Mouse (Mus musculus): ENCODE results near the gene Caln1. TPM values are rescaled to one million over a fixed set of nuclear protein-coding genes. Genes with fewer than 3 reads are reported as not detected.
A peak's percentile ranks its signal among the peaks of the same experiment; 100 is the strongest.

Gene Caln1
- total RNA-seq (2021): 100 to 1,000 TPM; 141 to 152 TPM
- long read RNA-seq, full-length matches to known transcripts: 128 of 186 reads
- long read RNA-seq, partial matches to known transcripts: 8 of 186 reads
- long read RNA-seq, other reads (novel, unspliced or antisense): 50 of 186 reads

DNA sequence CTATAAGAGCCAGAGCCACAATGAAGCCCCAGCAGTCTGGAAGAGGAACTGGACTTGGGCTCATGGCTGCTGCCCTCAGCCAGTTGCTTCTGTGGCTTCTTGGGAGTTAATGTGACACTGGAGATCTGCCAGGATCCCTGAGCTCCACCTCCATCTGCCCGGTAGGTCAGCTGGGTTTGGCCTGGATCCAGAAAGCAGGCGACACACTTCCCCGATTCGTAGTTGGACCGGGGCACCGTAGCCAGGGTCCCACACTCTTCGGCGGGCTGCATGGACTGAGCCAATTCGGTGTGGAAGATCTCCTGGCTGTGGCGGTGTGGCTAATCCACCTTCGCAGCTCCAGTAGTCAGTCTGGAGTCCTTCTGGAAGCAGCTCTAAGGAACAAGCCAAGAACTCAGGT is at the start of gene Caln1:
Caln1 (plus strand) TSS at position 219 of the 400 bp plus-strand sequence.
- DNase-seq (ENCODE audit: low spot score in 2 of 2): no peak

DNA sequence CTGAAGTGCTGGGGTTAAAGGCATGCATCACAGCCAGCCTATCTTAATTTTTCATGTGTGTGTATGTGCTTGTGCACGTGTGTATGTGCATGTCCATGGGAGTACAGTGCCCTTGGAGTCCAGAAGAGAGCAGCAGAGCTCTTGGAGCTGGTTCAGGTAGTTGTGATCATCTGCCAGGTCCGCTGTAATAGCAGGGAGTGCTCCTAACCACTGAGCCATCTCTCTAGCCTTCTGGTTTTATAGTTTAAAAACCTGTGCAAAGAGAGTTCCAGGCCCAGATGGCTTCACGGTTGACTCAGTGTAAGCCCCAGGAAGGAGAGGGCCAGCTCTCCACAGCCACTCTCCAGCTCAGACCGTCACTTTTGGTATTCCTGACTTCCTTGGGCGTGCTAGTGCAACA is 49.5 kb upstream of the Caln1 start:
- DNase-seq (ENCODE audit: low spot score in 2 of 2): no peak

DNA sequence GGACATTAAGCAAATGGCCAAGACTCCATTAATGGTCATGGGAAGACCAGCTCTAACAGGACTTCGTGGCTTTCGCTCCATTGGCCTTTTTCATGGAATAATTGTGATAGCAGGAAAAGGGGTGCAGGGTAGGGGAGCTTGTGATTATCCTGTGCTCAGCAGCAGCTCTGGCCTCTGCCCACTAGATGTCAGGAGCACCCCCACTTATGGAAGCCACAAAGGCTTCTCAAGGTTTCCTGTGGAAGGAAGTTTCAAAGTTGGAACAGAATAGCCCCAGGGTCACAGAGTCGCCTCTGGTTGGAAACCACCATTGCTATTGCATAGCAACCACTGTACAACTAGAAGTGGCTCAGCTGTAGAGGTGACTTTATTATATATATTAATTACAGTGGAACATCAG is 48.8 kb upstream of the Caln1 start:
- DNase-seq (ENCODE audit: low spot score in 2 of 2): peak; percentile 28 to 45

DNA sequence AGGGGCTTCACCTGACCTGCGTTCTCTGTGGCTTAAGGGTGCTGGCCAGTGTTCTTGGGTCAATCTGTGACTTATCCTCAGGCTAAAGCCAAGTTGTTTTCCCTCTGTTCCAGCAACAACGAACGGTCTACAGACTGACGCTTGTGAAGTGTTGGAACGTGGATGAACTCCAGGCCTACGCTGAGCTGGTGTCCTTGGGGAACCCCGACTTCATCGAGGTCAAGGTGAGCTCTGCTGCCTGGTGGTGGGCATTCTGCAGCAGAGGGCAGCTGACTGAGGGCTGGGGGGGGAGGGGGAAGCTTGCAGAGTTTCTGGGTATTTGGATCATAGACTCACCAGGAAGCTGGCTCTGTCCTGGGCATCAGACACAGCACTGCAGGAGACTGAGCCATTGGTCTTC is 43.8 kb upstream of the Caln1 start:
- no peak for DNase-seq (ENCODE audit: low spot score in 2 of 2)

DNA sequence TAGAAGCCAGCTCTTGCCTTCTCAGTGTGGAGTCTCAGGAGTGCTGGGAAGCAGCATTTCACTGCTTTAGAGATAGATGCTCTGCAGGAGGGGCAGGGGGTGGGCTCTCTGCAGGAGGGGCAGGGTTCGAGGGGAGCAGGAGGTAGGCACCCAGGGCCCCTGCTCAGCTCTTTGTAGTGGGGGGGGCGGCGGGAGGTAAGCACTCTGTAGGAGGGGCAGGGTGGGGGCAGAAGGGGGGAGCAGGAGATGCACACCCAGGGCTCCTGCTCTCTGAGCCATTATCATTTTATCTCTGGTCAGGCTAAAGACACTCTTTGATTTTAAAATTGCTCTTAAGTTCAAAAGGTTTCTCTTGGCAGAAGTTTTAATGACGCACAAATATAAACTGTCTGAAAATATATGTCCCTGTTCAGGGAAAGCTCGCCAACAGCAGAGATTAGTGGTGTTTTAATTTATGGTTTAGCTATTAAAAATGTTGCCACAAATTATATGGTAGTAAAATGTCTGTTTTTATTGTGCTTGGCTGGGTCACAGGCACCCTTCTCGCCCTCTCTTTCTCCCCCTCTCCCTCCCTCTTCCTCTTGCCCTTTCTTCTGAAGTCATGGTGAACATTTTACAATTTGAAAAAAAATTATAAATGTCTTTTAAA is 41.5 kb upstream of the Caln1 start:
- no peak for DNase-seq (ENCODE audit: low spot score in 2 of 2)

DNA sequence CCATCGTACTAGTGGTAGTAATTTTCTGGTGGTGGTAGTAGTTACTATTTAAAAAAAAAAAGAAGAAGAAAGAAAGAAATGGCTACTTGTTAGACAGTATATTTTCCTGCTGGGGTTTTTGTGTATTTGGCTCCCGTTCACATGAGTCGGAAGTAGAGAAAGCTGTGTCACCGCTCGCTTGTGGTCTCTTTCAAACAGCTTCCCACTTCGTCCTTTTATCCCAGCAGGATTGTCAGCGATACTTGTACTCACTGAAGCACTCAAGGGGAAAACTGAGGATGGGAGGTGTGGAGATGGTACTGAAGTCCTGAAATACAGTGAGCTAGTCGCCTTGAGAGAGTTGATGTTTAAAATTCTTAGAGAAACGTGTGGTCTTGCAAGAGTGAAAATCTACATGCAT is 40.9 kb upstream of the Caln1 start:
- no peak for DNase-seq (ENCODE audit: low spot score in 2 of 2)

DNA sequence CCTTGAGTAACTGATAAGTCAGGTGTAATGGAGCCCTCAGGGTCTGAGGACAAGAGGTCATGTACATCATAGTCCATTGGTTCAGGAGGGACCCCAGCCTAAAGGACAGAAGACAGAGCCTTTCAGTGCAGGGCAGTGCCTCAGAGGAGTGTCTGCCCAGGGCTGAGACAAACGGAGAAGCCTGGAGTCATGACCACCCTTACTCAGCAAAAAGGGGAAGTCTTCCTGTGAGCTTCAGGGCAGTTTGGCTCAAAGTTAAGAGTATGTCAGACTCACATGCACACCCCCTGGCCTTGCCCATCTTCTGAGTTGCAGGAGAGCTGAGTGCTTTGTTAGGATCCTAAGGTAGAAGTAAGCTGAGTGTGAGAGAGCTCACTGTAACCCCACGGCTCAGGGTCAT is 39.4 kb upstream of the Caln1 start:
- DNase-seq (ENCODE audit: low spot score in 2 of 2): no peak

DNA sequence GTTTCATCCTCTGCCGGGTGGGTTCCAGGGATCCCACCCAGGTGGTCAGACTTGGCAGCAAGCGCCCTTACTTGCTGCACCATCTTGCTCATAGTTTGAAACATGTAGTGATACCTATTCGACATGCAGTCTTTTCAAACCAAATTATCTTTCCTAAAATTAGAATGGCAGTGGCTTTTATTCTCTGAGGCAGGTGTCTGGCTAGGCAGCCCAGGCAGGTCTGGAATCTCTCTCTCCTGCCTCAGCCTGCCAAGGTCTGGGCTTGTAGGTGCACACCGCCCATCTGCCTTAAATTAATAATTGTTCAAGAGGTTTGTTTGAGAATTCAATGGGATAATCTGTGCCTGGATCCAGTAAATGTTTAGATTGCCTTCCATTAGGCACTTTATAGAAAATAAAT is 38.5 kb upstream of the Caln1 start:
- no peak for DNase-seq (ENCODE audit: low spot score in 2 of 2)

DNA sequence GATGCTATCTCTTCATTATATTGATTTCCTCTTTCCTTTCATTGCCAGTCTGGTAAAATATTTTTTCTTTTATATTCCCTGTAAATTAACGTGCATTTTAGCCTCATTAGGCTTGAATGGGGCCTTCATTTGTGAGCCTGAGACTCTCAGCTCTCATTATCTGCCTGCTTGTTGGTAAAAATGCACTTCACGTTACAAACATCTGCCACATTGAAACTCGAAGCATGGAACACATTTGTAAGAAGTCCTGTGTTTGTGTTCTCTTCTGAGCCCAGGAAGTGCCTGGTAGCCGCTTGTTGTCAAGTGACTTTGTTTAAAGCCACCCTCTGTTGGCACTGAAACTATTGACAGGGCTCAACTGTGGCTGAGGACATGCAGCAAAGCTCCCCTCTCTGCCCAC is 38.0 kb upstream of the Caln1 start:
- DNase-seq (ENCODE audit: low spot score in 2 of 2): peak in 1 of 2 experiments; percentile 15

DNA sequence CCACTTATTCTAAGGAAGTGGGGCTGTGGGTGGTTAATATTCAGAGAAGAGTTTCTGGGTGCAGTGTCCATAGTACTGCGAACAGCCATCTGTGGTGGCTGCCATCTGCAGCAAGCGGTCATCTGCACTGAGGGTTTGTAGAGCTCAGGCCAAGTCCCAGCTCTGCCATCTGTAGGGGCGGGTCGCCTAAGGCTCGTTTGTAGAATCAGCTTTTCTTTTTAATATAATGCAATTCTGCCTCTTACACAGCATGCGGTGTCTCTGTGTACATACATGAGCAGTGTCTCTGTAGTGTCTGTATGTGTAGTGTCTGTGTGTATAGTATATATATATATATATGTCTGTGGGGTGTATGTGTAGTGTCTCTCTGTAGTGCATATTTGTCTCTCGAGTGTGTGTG is 35.7 kb upstream of the Caln1 start:
- no peak for DNase-seq (ENCODE audit: low spot score in 2 of 2)

DNA sequence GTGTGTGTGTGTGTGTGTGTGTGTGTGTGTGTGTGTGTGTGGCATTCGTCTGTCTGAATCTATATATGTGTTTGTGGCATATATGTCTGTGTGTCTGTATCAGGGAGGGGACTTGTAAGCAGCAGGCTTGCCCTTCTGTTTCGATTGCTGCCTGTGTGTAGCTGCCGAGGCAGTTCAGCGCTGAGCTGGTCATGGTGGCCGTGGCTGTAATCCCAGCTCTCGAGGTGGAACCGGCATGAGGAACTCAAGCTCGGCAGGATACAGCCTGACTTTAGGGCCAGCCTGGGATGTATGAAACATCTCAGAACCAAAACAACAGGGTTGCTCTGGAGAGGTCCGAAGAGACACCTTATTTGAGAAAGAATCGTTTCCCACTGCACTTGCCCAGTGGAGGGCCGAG is 35.3 kb upstream of the Caln1 start:
- DNase-seq (ENCODE audit: low spot score in 2 of 2): no peak

DNA sequence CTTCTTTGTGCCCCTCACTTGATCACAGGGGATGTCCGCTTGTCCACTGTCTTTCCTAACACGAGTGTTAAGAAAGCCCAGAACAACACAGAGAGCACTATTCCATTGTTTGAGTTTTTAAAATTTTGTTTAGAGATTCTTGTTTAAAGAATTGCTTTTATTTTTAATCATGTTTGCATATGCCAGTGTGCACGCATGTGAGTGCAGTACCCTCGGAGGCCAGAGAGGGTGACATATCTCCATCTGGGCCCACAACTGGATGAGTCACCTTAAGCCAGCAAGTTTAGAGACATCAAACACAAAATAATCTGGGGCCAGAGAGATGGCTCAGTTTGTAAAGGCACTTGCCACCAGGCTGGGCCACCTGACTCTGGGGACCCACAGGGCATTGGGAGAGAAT is 33.8 kb upstream of the Caln1 start:
- no peak for DNase-seq (ENCODE audit: low spot score in 2 of 2)

DNA sequence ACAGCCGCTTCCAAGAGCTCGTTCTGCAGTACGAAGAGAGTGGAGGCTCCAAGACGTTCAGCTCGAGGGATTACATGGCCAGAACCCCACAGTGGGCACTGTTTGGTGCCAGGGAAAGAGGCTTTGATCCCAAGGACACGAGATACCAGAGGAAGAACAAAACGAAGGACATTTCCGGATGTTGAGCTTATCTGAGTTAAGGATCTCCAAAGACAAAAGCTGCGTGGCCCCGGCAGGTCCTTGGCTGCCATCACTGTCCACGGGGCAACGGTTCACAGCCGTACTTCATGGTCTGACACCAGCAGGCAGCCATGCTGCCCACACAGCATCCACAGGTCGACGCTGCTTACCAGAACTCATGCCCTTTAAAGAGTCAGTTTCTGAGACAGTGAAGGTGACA is 28.6 kb upstream of the Caln1 start:
- DNase-seq (ENCODE audit: low spot score in 2 of 2): no peak

DNA sequence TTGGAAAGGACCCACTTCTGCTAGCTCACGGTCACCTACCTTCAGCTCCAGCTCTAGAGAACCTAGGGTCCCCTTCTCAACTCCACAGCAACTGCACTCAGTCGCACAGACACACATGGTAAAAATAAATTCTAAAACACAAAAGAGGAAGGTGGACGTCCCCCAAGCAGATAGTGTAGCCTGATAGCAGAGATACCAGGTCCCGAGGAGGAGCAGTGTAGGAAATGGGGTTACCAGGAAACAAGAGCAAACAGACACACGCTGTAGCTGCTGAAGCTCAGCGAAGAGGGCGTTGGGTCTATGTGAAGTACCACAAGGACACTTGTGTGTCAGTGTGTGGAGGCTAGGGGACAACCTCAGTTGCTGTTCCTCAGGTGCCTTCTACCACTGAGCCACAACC is 24.3 kb upstream of the Caln1 start:
- no peak for DNase-seq (ENCODE audit: low spot score in 2 of 2)

DNA sequence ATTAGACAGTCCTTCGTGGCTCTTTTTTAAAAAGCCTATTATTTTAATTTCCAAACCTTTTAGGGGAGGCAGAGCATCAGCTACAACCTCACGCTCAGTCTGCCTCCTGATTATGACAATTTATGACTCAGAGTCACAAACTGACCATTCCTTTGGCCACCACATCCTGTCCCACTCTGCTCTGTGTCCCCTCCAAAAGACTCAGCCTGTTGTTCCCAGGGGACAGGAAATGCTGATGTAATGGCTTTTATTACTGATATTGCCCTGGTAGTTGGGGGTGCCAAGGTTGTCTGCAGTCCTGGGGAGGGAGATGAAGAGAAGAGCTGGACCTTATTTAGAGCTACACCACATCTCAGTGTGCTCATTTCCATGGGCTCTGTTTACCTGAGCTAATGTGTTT is 23.4 kb upstream of the Caln1 start:
- no peak for DNase-seq (ENCODE audit: low spot score in 2 of 2)

DNA sequence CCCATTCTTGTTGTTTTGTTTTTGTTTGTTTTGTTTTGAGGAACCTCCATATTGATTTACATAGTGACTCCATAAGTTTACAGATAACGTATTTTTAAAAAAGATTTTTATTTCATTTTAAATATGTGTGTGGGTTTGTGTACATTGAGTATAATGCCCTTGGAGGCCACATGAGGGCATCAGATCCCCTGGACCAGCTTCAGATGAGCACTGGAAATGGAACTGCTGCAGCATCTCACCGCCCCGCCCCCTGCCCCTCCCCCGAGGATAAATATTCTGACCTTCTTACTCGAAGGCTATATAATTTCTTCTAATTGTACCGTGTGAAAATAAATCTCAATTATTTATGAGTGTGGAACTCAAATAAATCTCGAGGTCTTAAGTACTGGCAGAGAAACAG is 14.0 kb upstream of the Caln1 start:
- no peak for DNase-seq (ENCODE audit: low spot score in 2 of 2)

DNA sequence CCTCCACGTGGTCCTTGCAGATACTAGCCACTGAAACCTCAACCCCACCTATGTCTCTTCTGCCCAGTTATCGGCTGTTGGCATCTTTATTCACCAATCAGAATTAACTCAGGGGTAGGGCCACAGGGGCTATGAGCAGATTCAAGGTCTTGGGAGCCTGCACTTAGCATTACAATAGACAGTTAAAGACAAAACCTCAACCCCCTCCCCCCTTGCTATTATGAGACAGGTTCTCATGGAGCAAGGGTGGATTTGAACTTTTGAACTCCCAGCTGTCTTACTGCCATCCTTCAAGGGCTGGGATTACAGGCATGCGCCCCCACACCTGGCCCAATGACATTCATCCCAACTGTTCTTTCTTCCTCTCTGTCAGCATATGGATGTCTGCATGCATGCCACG is 6.1 kb upstream of the Caln1 start:
- no peak for DNase-seq (ENCODE audit: low spot score in 2 of 2)

DNA sequence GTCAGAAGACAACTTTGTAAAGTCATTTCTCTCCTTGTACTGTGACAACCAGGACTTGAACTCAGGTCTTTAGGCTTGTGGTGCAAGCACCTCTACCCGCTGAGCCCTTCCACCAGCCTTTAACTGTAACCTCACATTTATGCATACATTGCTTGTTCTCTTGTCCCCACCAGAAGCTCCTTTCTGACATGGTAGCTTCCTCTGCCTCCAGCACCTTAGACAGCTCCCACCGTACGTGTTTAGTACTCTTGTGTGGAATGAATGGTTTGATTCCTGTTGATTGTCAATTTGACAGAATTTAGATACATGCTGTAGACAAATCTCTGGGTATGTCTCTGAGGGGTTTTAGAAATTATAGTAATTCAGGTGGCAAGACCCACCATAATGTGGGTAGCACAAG is 5.5 kb upstream of the Caln1 start:
- no peak for DNase-seq (ENCODE audit: low spot score in 2 of 2)

DNA sequence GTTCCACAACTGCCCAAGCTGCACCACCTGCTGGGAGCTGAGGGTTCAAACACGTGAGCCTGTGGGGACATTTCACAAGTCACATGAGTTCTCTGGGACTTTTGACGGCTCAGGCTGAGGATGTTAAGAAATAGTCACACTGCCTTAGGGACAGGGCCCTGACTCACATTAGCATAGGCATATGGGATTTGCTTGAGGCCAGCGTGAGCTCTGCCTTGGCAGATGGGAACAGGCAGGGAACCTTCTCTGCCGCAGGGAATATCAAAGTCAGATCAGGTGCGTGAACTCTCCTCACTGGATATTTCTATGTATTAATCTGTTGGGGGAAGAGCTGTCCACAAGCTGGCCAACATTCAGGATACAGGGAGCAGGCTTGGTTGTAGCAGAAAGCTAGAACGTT is 1.0 kb upstream of the Caln1 start:
- no peak for DNase-seq (ENCODE audit: low spot score in 2 of 2)

DNA sequence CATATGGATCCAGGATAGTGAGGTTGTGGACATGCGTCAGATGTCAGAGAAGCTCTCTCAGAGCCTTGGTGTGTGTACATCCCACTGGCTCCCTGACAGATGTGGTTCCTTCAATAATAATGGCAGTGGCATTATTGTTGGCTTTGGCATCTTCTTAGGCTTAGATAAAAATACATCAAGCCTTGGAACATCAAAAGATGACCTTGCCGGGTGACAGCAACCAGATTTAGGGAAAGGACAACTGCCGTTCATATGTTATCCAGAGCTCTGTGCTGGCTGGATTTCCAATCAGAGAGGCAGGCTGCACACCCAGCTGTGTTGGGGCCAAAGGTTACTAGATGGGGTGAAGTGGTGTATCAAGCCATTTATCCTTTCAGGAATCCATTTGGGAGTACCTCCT is 6.2 kb downstream of the Caln1 start:
- DNase-seq (ENCODE audit: low spot score in 2 of 2): no peak

DNA sequence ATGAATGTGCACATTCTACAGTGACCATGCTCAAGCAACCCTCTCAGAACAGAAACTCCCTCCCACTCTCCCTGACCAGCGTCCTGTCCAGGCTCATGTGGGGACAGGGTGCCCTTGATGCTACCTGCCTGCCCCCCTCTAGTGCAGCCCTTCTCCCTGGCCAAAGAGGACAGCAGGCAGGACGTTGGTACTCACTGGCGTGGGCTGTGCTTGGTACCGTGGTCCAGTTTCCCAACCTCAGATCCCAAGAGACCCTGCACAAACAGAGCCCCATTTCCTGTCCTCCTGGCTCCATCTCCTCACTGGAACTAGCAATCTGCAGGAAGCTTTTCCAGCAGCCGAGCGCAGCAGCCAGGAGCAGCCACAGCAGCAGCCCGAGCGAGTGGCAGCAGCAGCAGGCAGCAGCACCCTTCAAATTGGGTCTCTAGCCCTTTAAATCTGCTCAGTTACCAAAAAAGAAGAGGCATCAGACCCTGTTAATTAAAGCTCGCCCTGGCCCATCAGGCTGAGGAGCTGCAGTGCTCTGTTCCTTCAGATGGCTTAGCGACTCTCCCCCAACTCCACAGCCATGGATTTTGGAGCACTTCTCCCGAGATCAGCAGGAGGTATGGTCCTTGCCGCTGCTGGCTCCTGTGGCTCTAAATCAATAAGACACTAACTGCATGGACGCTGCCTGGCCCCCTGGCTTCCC is 15.1 kb downstream of the Caln1 start, which contains the start of gene A330070K13Rik:
A330070K13Rik (minus strand) TSS at position 410 of the 691 bp plus-strand sequence.
- DNase-seq (ENCODE audit: low spot score in 2 of 2): peak; percentile 32 to 39

DNA sequence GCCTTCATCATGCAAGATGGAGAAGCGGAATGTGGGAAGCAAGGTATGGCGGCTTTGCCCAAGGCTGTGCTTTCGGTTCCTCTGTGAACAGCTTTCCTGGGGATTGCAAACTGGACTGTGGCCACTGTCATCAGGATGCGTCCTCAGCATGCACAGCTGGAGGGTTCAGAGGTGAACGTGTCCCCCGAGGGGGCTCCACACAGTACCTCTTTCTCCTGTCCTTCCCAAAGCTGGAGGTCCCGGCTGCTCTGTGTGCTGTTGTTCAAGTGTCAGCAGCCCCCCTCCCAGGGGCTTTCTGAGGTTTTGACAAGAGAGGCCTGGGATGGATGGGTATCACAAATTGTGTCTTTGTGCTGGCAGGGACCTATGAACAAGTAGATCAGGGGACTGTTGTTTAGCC is 17.2 kb downstream of the Caln1 start:
- no peak for DNase-seq (ENCODE audit: low spot score in 2 of 2)
